Mouse (Mus musculus): ENCODE results near the gene Ncapd3. TPM values are rescaled to one million over a fixed set of nuclear protein-coding genes. Genes with fewer than 3 reads are reported as not detected.

Gene Ncapd3
- polyA plus RNA-seq (2012; rRNA removed) (39.7 and 40.1 TPM in 2 replicates), polyA plus RNA-seq (2014; fragmentation: Nextera tagmentation; extraction: Ambion mirVana) (33.7 and 39.7 TPM in 2 replicates)

DNA sequence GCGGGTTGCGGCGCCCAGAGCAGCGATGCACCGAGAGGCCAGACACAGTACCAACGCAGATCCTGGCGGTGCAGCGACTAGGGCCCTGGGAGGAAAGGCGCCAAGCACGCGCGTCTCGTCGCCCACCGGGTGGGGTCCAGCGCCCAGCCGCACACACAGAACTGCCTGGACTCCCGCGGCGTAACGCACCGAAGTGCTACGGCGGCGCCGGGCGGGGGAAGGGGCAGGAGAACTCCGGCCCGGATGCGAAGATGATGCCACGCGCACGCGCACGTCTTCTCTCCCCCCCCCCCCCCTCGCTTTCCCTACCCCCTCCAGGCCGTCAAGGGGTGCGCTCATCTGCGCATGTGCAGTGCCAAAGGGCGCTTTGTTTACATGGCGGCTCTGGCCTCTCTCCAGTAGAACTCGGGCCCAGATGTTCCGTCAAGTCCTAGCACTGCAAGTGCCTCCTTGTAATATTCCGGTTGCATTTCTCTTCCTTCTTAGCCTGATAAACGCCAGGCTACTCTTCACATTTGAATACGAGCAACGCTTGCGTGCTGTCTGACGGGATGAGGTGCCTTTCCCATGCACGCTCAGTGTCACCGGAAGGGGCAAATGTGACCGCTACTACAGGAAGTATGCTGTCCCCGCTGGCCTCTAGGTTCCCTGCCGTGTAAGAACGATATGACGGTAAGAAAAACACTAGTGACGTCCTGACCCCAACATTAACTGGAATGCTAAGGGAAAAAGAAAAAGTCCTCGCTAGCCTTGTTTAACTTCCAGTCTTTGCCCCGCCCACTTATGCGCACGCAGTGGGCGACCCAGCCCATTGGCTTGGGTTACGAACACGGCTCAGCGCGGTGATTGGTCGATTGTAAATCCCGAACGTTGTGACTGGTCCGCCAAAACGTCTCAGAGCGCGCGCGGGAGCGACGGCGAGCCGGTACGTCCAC, at the start of gene Ncapd3, which contains the start of gene Vps26b:
TSS of gene Ncapd3 (plus strand) at position 348 of the 935 bp plus-strand sequence.
TSS of gene Vps26b (minus strand) at position 238 of the 935 bp plus-strand sequence.
- no peaks in the 10 kb centered on the region; the same call in 1 of the 2 replicates for H3K36me3 ChIP-seq (replicated peaks; ENCODE audit: control insufficient read depth, insufficient read depth, low read depth)
- peak within 1 kb of the TSS; percentile 91 to 93 for H3K4me3 ChIP-seq (ENCODE audit: insufficient read depth in 1 of 2, low read depth in 2 of 2, low read length in 2 of 2)
- ATAC-seq (ENCODE audit: insufficient read depth) (peak; percentile 92), DNase-seq (ENCODE audit: low read depth in 3 of 3, low spot score in 3 of 3) (peak; percentile 96 to 97 (median 96))
- under 1% methylated on average over 78 of the region's 80 CpGs for WGBS (ENCODE audit: insufficient replicate concordance)
- H3K27ac ChIP-seq, result peak within 1 kb of the TSS; percentile 52
- peak within 1 kb of the TSS; percentile 89 for H3K4me2 ChIP-seq (ENCODE audit: low read depth)
- no peaks in the 10 kb centered on the region for H3K27me3 ChIP-seq (ENCODE audit: control insufficient read depth, insufficient read depth, low read length)
- H3K9me3 ChIP-seq (ENCODE audit: control insufficient read depth, low read length), result no peaks in the 10 kb centered on the region
- peaks cover 19 to 21% of the 10 kb centered on the region in 2 experiments; a peak in 3 of 4 replicates for H3K4me1 ChIP-seq (replicated peaks; ENCODE audit: control insufficient read depth in 2 of 2, insufficient read depth in 2 of 2, low read length in 1 of 2)
- TF ChIP-seq CTCF (IDR thresholded peaks at IDR 0.05; ENCODE audit: low read depth) (peak; percentile 39), EP300 (IDR thresholded peaks at IDR 0.05; ENCODE audit: low read depth) (no peak)
- peak within 1 kb of the TSS; percentile 92 for H3K9ac ChIP-seq (replicated peaks)

GRCm38 (mm10) chr9:26985090-26985613, 44.8 kb upstream of the Ncapd3 start:
- no peaks in the 10 kb centered on the region; the same call in none of the 2 replicates for H3K36me3 ChIP-seq (replicated peaks; ENCODE audit: control insufficient read depth, insufficient read depth, low read depth)
- H3K27ac ChIP-seq, result no peak overlapping the region
- H3K4me1 ChIP-seq (replicated peaks; ENCODE audit: control insufficient read depth in 2 of 2, insufficient read depth in 2 of 2, low read length in 1 of 2), result no peaks in the 10 kb centered on the region
- DNase-seq (ENCODE audit: low read depth in 3 of 3, low spot score in 3 of 3) (no peak), ATAC-seq (ENCODE audit: insufficient read depth) (no peak)
- no peak overlapping the region for H3K4me2 ChIP-seq (ENCODE audit: low read depth)
- H3K27me3 ChIP-seq (ENCODE audit: control insufficient read depth, insufficient read depth, low read length), result no peaks in the 10 kb centered on the region
- no peak for TF ChIP-seq CTCF (IDR thresholded peaks at IDR 0.05; ENCODE audit: low read depth)
- TF ChIP-seq EP300 (IDR thresholded peaks at IDR 0.05; ENCODE audit: low read depth), result no peak
- no peak overlapping the region for H3K9ac ChIP-seq (replicated peaks)
- no peak overlapping the region for H3K4me3 ChIP-seq (ENCODE audit: insufficient read depth in 1 of 2, low read depth in 2 of 2, low read length in 2 of 2)
- H3K9me3 ChIP-seq (ENCODE audit: control insufficient read depth, low read length), result no peaks in the 10 kb centered on the region
- 81% methylated on average over 2 of the region's 2 CpGs for WGBS (ENCODE audit: insufficient replicate concordance)

GRCm38 (mm10) chr9:26985668-26986277, 44.2 kb upstream of the Ncapd3 start:
- Histone ChIP-seq H3K4me1 (replicated peaks; ENCODE audit: control insufficient read depth in 2 of 2, insufficient read depth in 2 of 2, low read length in 1 of 2) (no peaks in the 10 kb centered on the region), H3K27me3 (ENCODE audit: control insufficient read depth, insufficient read depth, low read length) (no peaks in the 10 kb centered on the region), H3K9ac (replicated peaks) (no peak overlapping the region), H3K27ac (no peak overlapping the region), H3K4me3 (ENCODE audit: insufficient read depth in 1 of 2, low read depth in 2 of 2, low read length in 2 of 2) (no peak overlapping the region), H3K36me3 (replicated peaks; ENCODE audit: control insufficient read depth, insufficient read depth, low read depth) (no peaks in the 10 kb centered on the region; the same call in 1 of the 2 replicates), H3K9me3 (ENCODE audit: control insufficient read depth, low read length) (no peaks in the 10 kb centered on the region), H3K4me2 (ENCODE audit: low read depth) (no peak overlapping the region)
- TF ChIP-seq EP300 (IDR thresholded peaks at IDR 0.05; ENCODE audit: low read depth) (no peak), CTCF (IDR thresholded peaks at IDR 0.05; ENCODE audit: low read depth) (no peak)
- ATAC-seq (ENCODE audit: insufficient read depth) (no peak), DNase-seq (ENCODE audit: low read depth in 3 of 3, low spot score in 3 of 3) (no peak)
- WGBS (ENCODE audit: insufficient replicate concordance), result 61% methylated on average over 6 of the region's 6 CpGs

GRCm38 (mm10) chr9:26990181-26990580, 39.8 kb upstream of the Ncapd3 start:
- DNase-seq (ENCODE audit: low read depth in 3 of 3, low spot score in 3 of 3), result no peak
- no peak overlapping the region for H3K4me2 ChIP-seq (ENCODE audit: low read depth)
- H3K4me3 ChIP-seq (ENCODE audit: insufficient read depth in 1 of 2, low read depth in 2 of 2, low read length in 2 of 2), result no peak overlapping the region
- ATAC-seq (ENCODE audit: insufficient read depth), result no peak
- no peak overlapping the region for H3K27ac ChIP-seq
- 72% methylated on average over 4 of the region's 4 CpGs for WGBS (ENCODE audit: insufficient replicate concordance)
- no peaks in the 10 kb centered on the region for H3K36me3 ChIP-seq (replicated peaks; ENCODE audit: control insufficient read depth, insufficient read depth, low read depth)
- no peak overlapping the region for H3K9ac ChIP-seq (replicated peaks)
- TF ChIP-seq EP300 (IDR thresholded peaks at IDR 0.05; ENCODE audit: low read depth) (no peak), CTCF (IDR thresholded peaks at IDR 0.05; ENCODE audit: low read depth) (no peak)
- H3K4me1 ChIP-seq (replicated peaks; ENCODE audit: control insufficient read depth in 2 of 2, insufficient read depth in 2 of 2, low read length in 1 of 2), result no peaks in the 10 kb centered on the region
- H3K9me3 ChIP-seq (ENCODE audit: control insufficient read depth, low read length), result no peaks in the 10 kb centered on the region
- H3K27me3 ChIP-seq (ENCODE audit: control insufficient read depth, insufficient read depth, low read length), result no peaks in the 10 kb centered on the region

Data from liver, embryonic 14.5 days (tissue).